Mouse (Mus musculus) megakaryocyte, embryonic 14.5 days (primary cell): Measurements from ENCODE around the gene Cct4. TPM values are rescaled to one million over a fixed set of nuclear protein-coding genes. Genes with fewer than 3 reads are reported as not detected.

ENCODE experiments used
- H3K27me3 ChIP-seq: replicated peaks from 2 replicates; pipeline ENCODE3; 2012; ENCODE audit warnings: inconsistent platforms
- H3K36me3 ChIP-seq: replicated peaks from 2 replicates; pipeline ENCODE3; 2012; ENCODE audit warnings: low read length, inconsistent platforms, mixed read lengths
- H3K4me1 ChIP-seq: 2 replicates; pipeline ENCODE4 v1.6.1; 2012; ENCODE audit warnings: inconsistent platforms
- H3K4me3 ChIP-seq: replicated peaks from 2 replicates; pipeline ENCODE3; 2012; ENCODE audit warnings: moderate library complexity, mild to moderate bottlenecking, inconsistent platforms
- H3K9me3 ChIP-seq: 2 replicates; pipeline ENCODE4 v1.6.1; 2012; ENCODE audit warnings: inconsistent platforms
- FLI1 ChIP-seq: IDR thresholded peaks from 2 replicates; pipeline ENCODE4 v1.6.1; 2012; ENCODE audit warnings: low read length, inconsistent platforms, mixed read lengths
- GATA1 ChIP-seq: IDR thresholded peaks from 3 replicates; pipeline ENCODE4 v1.6.1; 2012; ENCODE audit warnings: mixed read lengths, low read length, inconsistent platforms, borderline replicate concordance
- polyA plus RNA-seq: library from polyadenylated mRNA; stranded (reverse); fragments of >175 nt; gene quantifications from 2 replicates; pipeline ENCODE4 v1.2.3, GENCODE M21; 2012; ENCODE audit warnings: low replicate concordance; ENCODE audit not compliant: insufficient read depth

Cct4 gene
- polyA plus RNA-seq, 1 experiment = 273 TPM

- no peak for TF ChIP-seq GATA1
- no peak for TF ChIP-seq FLI1
- H3K4me3 ChIP-seq = no peak overlapping the region
These were observed 19.8 kb upstream of the Cct4 start for GRCm38 (mm10) chr11:22970546-22970945.

GRCm38 (mm10) chr11:22971835-22972709 lies 18.2 kb upstream of the Cct4 start, which contains the start of gene Zrsr1:
Zrsr1 (plus strand) TSS chr11:22972005.
- Histone ChIP-seq H3K9me3 (peaks cover 18% of the 10 kb centered on the region), H3K4me1 (peaks cover 45% of the 10 kb centered on the region), H3K4me3 (peak within 1 kb of the TSS; percentile 96), H3K27me3 (no peaks in the 10 kb centered on the region), H3K36me3 (peaks cover 41% of the 10 kb centered on the region)
- no peak for TF ChIP-seq FLI1
- TF ChIP-seq GATA1 = no peak

More at GRCm38 (mm10) chr11:22970546-22970945, 19.8 kb upstream of the Cct4 start:
- peaks cover 36% of the 10 kb centered on the region for H3K36me3 ChIP-seq
- H3K4me1 ChIP-seq = peaks cover 32% of the 10 kb centered on the region
- H3K27me3 ChIP-seq = no peaks in the 10 kb centered on the region
- H3K9me3 ChIP-seq = peaks cover 25% of the 10 kb centered on the region

GRCm38 (mm10) chr11:22972746-22973526 lies 17.4 kb upstream of the Cct4 start:
- H3K36me3 ChIP-seq = peaks cover 43% of the 10 kb centered on the region
- TF ChIP-seq FLI1 (no peak), GATA1 (no peak)
- H3K9me3 ChIP-seq = peaks cover 13% of the 10 kb centered on the region
- peak overlapping the region; percentile 96 for H3K4me3 ChIP-seq
- H3K27me3 ChIP-seq = no peaks in the 10 kb centered on the region
- H3K4me1 ChIP-seq = peaks cover 51% of the 10 kb centered on the region

- Histone ChIP-seq H3K36me3 (peaks cover 49% of the 10 kb centered on the region), H3K4me3 (peak overlapping the region; percentile 96), H3K27me3 (no peaks in the 10 kb centered on the region), H3K9me3 (peaks cover 13% of the 10 kb centered on the region), H3K4me1 (peaks cover 56% of the 10 kb centered on the region)
- TF ChIP-seq GATA1 (no peak), FLI1 (no peak)
These were observed 16.7 kb upstream of the Cct4 start for GRCm38 (mm10) chr11:22973599-22973998.

GRCm38 (mm10) chr11:22978215-22978614 lies 12.1 kb upstream of the Cct4 start:
- Histone ChIP-seq H3K4me1 (peaks cover 64% of the 10 kb centered on the region), H3K27me3 (no peaks in the 10 kb centered on the region), H3K36me3 (peaks cover 53% of the 10 kb centered on the region), H3K4me3 (peak overlapping the region; percentile 81), H3K9me3 (no peaks in the 10 kb centered on the region)
- TF ChIP-seq FLI1 (no peak), GATA1 (no peak)

- H3K4me1 ChIP-seq = peaks cover 64% of the 10 kb centered on the region
- H3K27me3 ChIP-seq = no peaks in the 10 kb centered on the region
- H3K4me3 ChIP-seq = no peak overlapping the region
- H3K36me3 ChIP-seq = peaks cover 48% of the 10 kb centered on the region
- H3K9me3 ChIP-seq = no peaks in the 10 kb centered on the region
- no peak for TF ChIP-seq GATA1
- TF ChIP-seq FLI1 = no peak
These were observed 11.6 kb upstream of the Cct4 start for GRCm38 (mm10) chr11:22978711-22979110.

- no peaks in the 10 kb centered on the region for H3K9me3 ChIP-seq
- TF ChIP-seq FLI1 (no peak), GATA1 (no peak)
- H3K27me3 ChIP-seq = no peaks in the 10 kb centered on the region
- H3K4me3 ChIP-seq = no peak overlapping the region
- H3K36me3 ChIP-seq = peaks cover 46% of the 10 kb centered on the region
- peaks cover 64% of the 10 kb centered on the region for H3K4me1 ChIP-seq
These were observed 11.1 kb upstream of the Cct4 start for GRCm38 (mm10) chr11:22979221-22979620.

- Histone ChIP-seq H3K36me3 (peaks cover 40% of the 10 kb centered on the region), H3K4me3 (peak overlapping the region; percentile 97), H3K4me1 (peaks cover 62% of the 10 kb centered on the region)
These were observed 9.3 kb upstream of the Cct4 start for GRCm38 (mm10) chr11:22981041-22981440.

GRCm38 (mm10) chr11:22981543-22981950 lies 8.8 kb upstream of the Cct4 start:
- Histone ChIP-seq H3K9me3 (no peaks in the 10 kb centered on the region), H3K36me3 (peaks cover 35% of the 10 kb centered on the region), H3K4me1 (peaks cover 57% of the 10 kb centered on the region), H3K27me3 (no peaks in the 10 kb centered on the region), H3K4me3 (peak overlapping the region; percentile 97)
- TF ChIP-seq GATA1 (no peak), FLI1 (no peak)

More at GRCm38 (mm10) chr11:22981041-22981440, 9.3 kb upstream of the Cct4 start:
- no peaks in the 10 kb centered on the region for H3K27me3 ChIP-seq
- H3K9me3 ChIP-seq = no peaks in the 10 kb centered on the region
- TF ChIP-seq GATA1 = no peak
- TF ChIP-seq FLI1 = no peak
